Mouse (Mus musculus) megakaryocyte, embryonic 14.5 days (primary cell): ENCODE measurements around the gene Sh2d5.

Experiments
- FLI1 ChIP-seq: IDR thresholded peaks from 2 replicates; pipeline ENCODE4 v1.6.1; 2012; ENCODE audit warnings: low read length, inconsistent platforms, mixed read lengths
- GATA1 ChIP-seq: IDR thresholded peaks from 3 replicates; pipeline ENCODE4 v1.6.1; 2012; ENCODE audit warnings: mixed read lengths, low read length, inconsistent platforms, borderline replicate concordance

DNA sequence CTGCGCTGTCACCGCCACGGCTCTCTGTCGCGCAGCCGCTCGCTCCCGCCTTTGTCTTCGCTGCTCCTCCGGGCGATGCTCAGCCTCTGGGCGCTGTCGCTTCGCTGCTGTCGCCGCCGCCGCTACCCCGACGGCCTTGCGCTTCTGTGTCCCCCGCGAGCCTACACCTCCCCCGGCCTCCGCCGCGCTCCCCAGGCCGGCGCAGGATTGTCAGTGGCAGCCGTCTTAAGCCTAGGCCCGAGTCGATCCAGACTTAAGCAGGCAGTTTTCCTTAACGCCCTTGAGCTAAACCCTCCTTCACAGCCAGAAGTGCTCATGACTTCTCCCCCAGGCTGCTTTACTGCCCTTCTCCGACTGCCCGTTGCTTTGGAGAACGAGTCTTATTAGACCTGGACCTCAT, 32.8 kb upstream of the Sh2d5 start:
- TF ChIP-seq FLI1 (no peak), GATA1 (no peak)
